Mouse (Mus musculus): ENCODE measurements around the gene Rps8. TPM values are rescaled to one million over a fixed set of nuclear protein-coding genes. Genes with fewer than 3 reads are reported as not detected.
A peak's percentile ranks its signal among the peaks of the same experiment; 100 is the strongest.

The Rps8 gene
- total RNA-seq, 4 experiments from 2014 or later: 504 to 617 (median 566) TPM

DNA sequence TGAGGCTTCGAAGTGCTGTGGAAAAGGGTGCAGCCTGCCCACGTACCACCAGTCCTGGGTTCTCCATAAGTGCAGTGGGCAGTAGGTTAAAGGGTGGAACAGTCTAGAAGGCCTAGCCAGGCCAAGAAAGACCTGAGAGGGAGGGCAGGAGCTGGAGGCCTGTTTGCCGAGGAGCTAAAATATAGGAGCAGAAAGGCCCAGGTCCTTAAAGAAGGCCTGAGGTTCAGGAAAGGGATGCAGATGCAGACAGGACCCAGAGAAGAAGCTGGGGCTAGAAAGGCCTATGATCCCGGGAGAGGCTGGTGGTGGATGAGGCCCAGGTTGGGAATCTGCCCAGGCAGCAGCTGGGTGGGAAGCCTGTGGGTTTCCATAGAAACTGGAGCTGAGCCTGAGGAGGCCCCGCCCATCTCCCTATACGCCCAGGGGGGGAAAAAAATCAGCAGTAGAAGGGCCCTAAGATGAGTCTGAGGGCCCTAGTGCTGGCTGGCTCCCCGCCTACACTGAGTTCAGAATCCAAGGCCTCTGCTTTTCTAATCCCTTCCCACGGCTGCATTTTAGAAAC, 30.6 kb downstream of the Rps8 start, which contains the start of gene Btbd19:
TSS of gene Btbd19 (minus strand) at position 378 of the 562 bp plus-strand sequence.
- peak; percentile 86 for DNase-seq (ENCODE audit: low spot score)

DNA sequence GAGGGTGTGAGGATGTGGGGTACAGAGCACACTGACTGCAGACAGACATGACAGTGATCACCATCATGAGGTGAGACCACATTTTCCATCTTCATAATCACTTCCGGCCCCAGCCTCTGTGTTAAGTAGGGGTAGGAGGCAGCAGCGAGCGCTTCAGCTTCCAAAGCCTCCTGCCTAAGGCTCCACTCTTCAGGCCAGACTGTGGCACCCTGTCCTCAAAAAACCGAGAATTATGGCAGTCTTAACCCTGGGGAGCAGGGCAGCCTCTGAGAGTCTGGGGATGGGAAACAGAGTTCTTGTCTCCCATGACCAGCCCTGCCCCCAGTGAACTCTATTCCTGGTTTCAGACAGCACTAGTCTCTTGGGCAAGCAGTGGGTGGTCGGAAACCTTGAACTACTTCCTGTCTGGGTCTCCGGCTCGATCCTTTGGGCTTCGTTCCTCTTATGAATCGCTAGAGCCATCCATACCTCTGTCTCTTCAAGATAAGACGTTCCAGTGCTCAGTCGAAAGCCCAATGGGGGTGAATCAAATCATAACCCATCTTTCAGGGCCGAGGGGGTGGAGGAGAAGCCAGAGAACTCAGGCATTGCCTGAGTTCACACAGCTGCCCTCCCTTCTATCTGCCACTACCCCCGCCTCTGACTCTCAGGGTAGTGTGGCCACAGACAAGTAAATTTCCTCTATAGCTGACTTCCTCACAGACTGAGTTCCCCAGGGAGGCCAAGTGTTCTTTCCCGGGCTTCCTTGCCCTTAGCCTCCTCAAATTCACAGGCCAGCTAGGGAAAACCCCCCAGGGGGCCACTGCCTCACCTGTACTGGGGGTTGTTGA, 31.3 kb downstream of the Rps8 start:
- DNase-seq (ENCODE audit: low spot score): peak; percentile 61

DNA sequence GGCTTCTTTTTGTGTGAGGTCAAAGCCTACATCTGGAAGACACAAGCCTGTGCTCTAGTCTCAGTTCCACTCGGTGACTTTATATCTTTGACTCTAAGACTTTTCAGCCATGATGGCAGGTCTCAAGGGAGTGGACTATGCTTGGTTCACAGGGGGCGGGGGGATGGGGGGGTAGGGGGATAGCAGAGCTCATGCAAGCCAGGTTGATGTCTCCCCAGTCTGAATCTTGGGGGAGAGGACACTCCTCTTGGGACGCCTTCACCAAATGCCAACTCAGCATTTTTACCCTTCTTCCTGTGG, 31.9 kb downstream of the Rps8 start:
- no peak for DNase-seq (ENCODE audit: low spot score)

DNA sequence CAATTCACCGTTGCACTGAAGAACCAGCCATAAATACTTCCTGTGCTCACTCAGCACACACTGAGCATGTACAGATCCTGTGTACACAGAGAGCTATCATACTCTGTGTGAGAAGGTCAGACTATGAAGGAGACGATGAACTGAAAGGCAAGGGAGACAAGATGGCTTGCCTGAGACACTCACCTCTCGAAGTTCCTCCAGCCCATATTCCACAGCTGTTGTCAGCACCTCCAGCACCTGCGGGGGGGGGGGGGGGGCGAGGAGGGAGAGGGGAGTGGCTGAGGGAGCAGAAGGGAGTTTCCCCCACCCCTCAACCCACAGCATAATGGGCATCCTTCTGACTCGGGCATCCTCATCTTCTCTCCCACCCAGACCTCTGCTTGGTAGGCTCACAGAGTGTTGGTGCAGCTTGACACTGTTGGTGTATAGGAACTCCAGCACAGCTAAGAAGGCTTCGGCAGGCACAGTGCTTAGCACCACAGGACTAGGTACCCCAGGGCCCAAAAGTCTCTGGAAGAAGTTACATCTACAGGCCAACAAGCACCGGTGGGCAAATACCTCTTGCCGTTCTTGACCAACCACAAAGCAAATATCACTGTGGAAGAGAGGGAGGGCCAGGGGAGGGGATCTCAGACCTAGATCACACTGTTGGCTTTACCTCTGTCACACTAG, 32.4 kb downstream of the Rps8 start:
- no peak for DNase-seq (ENCODE audit: low spot score)

GRCm38 (mm10) chr4:117122209-117122608, 33.8 kb downstream of the Rps8 start:
- DNase-seq (ENCODE audit: low spot score): no peak

- DNase-seq (ENCODE audit: low spot score): peak; percentile 97
Measured at GRCm38 (mm10) chr4:117120445-117121414, 35.3 kb downstream of the Rps8 start.

GRCm38 (mm10) chr4:117120052-117120444, 36.0 kb downstream of the Rps8 start:
- no peak for DNase-seq (ENCODE audit: low spot score)

DNA sequence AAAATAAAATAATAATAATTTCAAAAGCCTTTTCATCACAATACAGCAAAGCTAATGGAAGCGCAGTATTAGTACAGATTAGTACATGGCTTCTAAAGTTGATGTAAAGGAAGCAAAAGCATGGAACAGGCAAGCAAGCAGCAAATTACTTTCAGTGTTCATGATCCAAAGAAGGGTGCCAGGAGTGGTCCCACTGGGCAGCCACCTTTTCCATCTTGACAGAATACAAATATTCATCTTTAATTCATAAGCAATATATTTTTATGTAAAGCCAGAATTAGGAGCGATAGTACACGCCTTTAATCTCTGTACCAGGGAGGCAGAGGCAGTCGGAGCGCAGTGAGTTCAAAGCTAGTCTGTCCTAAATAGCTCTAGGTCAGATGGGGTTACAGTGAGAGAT, 36.4 kb downstream of the Rps8 start:
- no peak for DNase-seq (ENCODE audit: low spot score)

DNA sequence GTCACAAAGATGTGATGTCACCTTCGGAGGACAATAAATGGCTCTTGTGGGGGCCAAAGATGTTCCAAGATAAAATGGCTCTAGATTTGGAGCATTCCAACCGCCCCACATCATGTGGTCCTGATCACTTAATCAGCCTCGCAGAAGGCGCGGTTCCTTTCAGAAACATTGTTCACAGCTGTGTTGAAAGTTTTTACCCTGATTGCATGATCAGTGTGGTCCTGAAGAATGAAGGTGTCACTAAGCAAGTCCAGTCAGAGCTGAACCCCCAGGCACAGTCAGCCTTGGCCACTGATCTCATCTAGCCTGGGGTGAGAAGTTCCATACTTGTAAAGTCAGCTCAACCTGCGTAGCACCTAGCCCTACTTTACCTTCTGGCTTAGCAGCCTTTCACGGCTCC, 38.1 kb downstream of the Rps8 start:
- no peak for DNase-seq (ENCODE audit: low spot score)

GRCm38 (mm10) chr4:117115592-117115991, 40.5 kb downstream of the Rps8 start:
- no peak for DNase-seq (ENCODE audit: low spot score)

GRCm38 (mm10) chr4:117113237-117113636, 42.8 kb downstream of the Rps8 start:
- no peak for DNase-seq (ENCODE audit: low spot score)

DNA sequence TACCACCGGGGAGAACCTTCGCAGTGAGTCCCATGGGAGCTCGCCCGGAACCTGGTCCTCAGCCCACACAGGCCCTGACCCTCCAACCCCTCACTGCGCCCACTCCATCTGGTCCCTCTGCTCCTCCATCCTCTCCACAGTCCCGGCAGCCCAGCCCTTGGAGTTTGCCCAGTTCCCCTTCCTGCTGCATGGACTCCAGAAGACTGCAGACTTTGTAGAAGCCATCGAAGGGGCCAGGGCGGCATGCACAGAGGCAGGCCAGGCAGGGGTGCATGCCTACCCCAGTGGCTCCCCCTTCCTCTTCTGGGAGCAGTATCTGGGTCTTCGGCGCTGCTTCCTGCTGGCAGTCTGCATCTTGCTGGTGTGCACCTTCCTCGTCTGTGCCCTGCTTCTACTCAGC, 45.1 kb downstream of the Rps8 start:
- DNase-seq (ENCODE audit: low spot score): no peak

DNA sequence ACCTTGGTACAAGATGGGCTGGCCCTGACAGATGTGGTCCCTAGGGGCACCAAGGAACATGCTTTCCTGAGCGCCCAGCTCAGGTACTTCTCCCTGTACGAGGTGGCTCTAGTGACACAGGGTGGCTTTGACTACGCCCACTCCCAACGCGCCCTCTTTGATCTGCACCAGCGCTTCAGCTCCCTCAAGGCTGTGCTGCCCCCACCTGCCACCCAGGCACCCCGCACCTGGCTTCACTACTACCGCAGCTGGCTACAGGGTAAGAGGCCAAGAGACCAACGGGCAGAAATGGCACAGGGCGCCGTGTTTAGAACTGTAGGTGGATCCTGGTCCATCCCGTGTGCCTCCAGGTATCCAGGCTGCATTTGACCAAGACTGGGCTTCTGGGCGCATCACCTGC, 45.8 kb downstream of the Rps8 start:
- DNase-seq (ENCODE audit: low spot score): no peak

- no peak for DNase-seq (ENCODE audit: low spot score)
Measured at GRCm38 (mm10) chr4:117109330-117109729, 46.7 kb downstream of the Rps8 start.

DNA sequence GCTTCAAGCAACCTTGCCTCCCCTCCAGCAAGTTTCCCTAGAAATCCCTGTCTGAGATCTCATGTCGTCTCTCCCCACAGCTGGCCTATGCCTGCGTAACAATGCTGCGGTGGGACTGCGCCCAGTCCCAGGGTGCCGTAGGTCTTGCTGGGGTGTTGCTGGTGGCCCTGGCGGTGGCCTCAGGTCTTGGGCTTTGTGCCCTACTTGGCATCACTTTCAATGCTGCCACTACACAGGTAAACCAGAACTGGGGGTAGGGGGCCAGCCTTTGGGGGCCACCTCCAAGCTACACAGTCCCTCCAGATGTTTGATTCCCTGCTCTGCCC, 47.6 kb downstream of the Rps8 start:
- DNase-seq (ENCODE audit: low spot score): no peak

DNA sequence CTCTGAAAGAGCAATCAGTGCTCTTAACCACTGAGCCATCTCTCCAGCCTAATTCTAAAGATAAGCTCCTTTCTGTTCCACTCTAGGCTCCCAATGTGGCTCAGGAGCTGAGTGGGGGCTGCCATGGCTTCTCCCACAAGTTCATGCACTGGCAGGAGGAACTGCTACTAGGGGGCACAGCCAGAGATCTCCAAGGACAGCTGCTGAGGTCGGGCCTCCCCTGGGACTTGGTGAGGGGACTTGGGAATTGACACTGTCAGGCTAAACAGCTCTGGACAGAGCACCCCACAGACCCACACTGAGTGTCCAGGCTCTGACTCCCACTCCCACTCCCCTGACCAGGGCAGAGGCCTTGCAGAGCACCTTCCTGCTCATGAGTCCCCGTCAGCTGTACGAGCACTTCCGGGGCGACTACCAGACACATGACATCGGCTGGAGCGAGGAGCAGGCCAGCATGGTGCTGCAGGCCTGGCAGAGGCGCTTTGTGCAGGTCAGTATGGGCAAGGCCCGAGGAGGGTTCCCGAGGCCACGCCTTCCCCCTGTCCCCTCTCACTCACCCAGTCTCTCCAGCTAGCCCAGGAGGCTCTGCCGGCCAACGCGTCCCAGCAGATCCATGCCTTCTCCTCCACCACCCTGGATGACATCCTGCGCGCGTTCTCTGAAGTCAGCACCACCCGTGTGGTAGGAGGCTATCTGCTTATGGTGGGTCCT, 48.1 kb downstream of the Rps8 start:
- DNase-seq (ENCODE audit: low spot score): no peak

GRCm38 (mm10) chr4:117105127-117105526, 50.9 kb downstream of the Rps8 start:
- DNase-seq (ENCODE audit: low spot score): no peak

DNA sequence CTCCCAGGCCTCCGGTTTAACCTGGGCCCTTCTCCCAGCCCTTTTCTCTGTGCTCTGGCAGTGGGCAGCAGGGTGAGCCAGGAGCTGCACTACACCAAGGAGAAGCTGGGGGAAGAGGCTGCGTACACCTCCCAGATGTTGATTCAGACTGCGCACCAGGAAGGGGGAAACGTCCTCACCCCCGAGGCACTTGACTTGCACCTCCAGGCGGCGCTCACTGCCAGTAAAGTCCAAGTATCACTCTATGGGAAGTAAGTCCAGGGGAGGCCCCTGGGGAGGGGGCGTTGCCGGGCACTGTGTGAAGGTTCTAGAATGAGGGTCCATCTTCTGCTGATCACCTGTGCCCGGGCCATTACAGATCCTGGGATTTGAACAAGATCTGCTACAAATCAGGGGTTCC, 51.4 kb downstream of the Rps8 start:
- DNase-seq (ENCODE audit: low spot score): no peak

Measured in heart, adult 8-10 months (tissue).